Mouse (Mus musculus): ENCODE results near the gene Ablim1. TPM values are rescaled to one million over a fixed set of nuclear protein-coding genes. Genes with fewer than 3 reads are reported as not detected.

Gene Ablim1
- total and polyA plus RNA-seq, 2 experiments: 16.6 to 23.7 TPM

DNA sequence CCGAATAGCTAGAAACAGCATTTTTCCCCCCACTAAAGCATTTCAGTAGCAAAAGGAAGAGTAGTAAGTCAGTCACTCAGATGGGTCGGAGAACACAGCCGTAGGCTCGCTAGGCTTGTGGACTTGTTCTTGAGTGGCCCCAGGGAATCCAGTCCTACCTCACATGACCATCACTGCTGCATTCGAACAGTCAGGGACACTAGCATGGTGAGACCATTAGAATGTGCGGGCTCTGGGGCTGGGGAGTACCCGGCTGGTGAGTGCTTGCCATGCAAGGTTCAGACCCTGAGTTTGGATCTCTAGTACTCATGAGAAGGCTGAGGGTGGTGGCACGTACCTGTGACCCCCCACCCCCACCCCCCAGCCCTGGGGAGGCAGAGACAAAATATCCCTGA, 296.9 kb downstream of the Ablim1 start:
- H3K27me3 ChIP-seq (ENCODE audit: control insufficient read depth, insufficient read depth, low read length): no peaks in the 10 kb centered on the region
- no peak for DNase-seq (ENCODE audit: extremely low read depth, low read depth, low spot score)
- no peaks in the 10 kb centered on the region for H3K79me2 ChIP-seq (ENCODE audit: control insufficient read depth, insufficient read depth, low read length)
- no peak overlapping the region for H3K27ac ChIP-seq (replicated peaks; ENCODE audit: insufficient read depth, low read depth, low read length)
- H3K4me1 ChIP-seq (ENCODE audit: control insufficient read depth, insufficient read depth, low read length): no peaks in the 10 kb centered on the region
- TF ChIP-seq POLR2A (IDR thresholded peaks at IDR 0.05; ENCODE audit: extremely low read depth, insufficient read depth, low read length) (no peak), CTCF (IDR thresholded peaks at IDR 0.05; ENCODE audit: low read depth, low read length) (no peak)
- H3K4me3 ChIP-seq (ENCODE audit: insufficient read depth, low read depth, low read length): no peak overlapping the region
- 79% methylated on average over 8 of the region's 8 CpGs for WGBS
- no peaks in the 10 kb centered on the region for H3K36me3 ChIP-seq (ENCODE audit: control insufficient read depth, insufficient read depth, low read length)
- no peak overlapping the region for H3K9ac ChIP-seq (ENCODE audit: low read depth, low read length)

DNA sequence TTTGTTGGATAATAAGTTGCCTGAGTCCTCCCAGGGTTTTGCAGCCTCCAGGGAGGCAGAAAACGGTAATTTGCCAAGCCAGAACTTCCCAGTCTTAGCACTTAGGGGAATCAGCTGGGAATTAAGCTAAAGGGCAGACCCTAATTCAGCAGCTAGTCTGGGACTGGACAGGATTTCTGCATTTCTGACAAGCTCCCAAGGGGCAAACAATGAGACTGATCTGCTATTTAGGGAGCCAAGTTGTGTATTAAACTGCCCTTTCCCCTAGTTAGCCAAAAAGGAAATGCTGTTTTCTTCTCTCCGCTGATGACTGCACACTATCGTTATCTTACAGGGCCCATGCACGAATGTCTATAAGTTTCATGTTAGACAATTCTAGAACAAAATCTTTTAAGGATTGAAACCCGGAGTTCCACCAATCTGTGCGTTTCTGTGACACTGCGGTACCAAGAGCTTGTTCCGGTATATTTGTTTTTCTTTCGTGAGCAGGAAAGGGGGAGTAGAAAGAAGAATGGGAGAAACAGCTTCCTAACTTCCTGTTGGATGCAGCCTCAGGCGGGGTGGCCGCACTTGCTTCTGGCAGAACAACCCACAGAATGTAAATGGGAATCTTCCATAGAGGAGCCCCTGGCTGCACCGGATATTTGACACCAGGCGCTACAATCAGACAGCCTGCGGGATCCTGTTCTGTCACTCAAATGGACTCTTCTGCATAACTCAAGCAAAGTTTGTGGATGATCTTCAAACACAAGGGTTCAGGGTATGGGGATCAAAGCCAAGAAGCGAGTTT, 297.5 kb downstream of the Ablim1 start:
- 39% methylated on average over 15 of the region's 15 CpGs for WGBS
- Histone ChIP-seq H3K79me2 (ENCODE audit: control insufficient read depth, insufficient read depth, low read length) (no peaks in the 10 kb centered on the region), H3K4me3 (ENCODE audit: insufficient read depth, low read depth, low read length) (no peak overlapping the region), H3K4me1 (ENCODE audit: control insufficient read depth, insufficient read depth, low read length) (no peaks in the 10 kb centered on the region), H3K27me3 (ENCODE audit: control insufficient read depth, insufficient read depth, low read length) (no peaks in the 10 kb centered on the region), H3K36me3 (ENCODE audit: control insufficient read depth, insufficient read depth, low read length) (no peaks in the 10 kb centered on the region), H3K9ac (ENCODE audit: low read depth, low read length) (no peak overlapping the region), H3K27ac (replicated peaks; ENCODE audit: insufficient read depth, low read depth, low read length) (no peak overlapping the region)
- no peak for DNase-seq (ENCODE audit: extremely low read depth, low read depth, low spot score)
- no peak for TF ChIP-seq POLR2A (IDR thresholded peaks at IDR 0.05; ENCODE audit: extremely low read depth, insufficient read depth, low read length)
- TF ChIP-seq CTCF (IDR thresholded peaks at IDR 0.05; ENCODE audit: low read depth, low read length): no peak

DNA sequence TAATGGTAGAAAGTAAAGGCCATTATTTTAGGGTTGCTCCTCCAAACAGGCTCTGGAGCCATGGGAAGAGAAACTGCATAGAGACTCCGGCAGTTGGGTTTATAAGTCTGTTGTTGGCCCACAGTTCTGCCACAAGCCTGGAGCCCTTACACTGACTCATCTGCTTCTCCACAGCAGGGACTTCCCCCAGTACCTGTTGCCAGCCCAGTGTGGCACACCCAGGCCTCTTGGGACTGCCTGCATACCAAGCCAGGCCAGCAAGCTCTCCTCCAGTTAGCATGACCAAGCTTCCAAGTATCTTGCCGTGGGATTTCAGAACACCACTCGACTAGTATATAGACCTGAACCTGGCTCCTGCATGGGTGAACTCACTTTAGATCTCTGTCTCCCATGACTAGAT, 299.9 kb downstream of the Ablim1 start:
- TF ChIP-seq POLR2A (IDR thresholded peaks at IDR 0.05; ENCODE audit: extremely low read depth, insufficient read depth, low read length) (no peak), CTCF (IDR thresholded peaks at IDR 0.05; ENCODE audit: low read depth, low read length) (no peak)
- H3K27me3 ChIP-seq (ENCODE audit: control insufficient read depth, insufficient read depth, low read length): no peaks in the 10 kb centered on the region
- no peak overlapping the region for H3K27ac ChIP-seq (replicated peaks; ENCODE audit: insufficient read depth, low read depth, low read length)
- H3K36me3 ChIP-seq (ENCODE audit: control insufficient read depth, insufficient read depth, low read length): no peaks in the 10 kb centered on the region
- no peak overlapping the region for H3K4me3 ChIP-seq (ENCODE audit: insufficient read depth, low read depth, low read length)
- H3K9ac ChIP-seq (ENCODE audit: low read depth, low read length): no peak overlapping the region
- no peaks in the 10 kb centered on the region for H3K4me1 ChIP-seq (ENCODE audit: control insufficient read depth, insufficient read depth, low read length)
- DNase-seq (ENCODE audit: extremely low read depth, low read depth, low spot score): no peak
- WGBS: 82% methylated on average over 3 of the region's 3 CpGs
- no peaks in the 10 kb centered on the region for H3K79me2 ChIP-seq (ENCODE audit: control insufficient read depth, insufficient read depth, low read length)

DNA sequence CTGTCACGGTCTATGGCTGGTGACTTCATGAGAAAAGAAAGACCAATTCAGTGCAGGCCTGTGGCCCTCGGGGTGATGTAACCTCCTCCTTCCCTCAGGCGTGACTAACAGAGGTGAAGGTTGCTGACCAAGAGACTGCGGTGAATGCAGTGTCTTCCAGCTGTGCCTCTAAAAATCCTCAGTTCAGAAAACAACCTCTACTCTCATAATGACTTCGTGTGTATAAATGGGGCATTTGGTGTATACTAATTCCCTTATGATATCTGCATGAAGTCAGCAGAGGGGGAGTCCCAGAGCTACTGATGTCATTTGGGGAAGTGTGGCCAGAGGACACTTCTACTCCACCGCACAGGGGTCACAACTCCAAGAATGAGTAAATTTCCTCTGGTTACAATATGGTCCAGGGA, 301.4 kb downstream of the Ablim1 start:
- Histone ChIP-seq H3K4me1 (ENCODE audit: control insufficient read depth, insufficient read depth, low read length) (no peaks in the 10 kb centered on the region), H3K79me2 (ENCODE audit: control insufficient read depth, insufficient read depth, low read length) (no peaks in the 10 kb centered on the region), H3K9ac (ENCODE audit: low read depth, low read length) (no peak overlapping the region), H3K27ac (replicated peaks; ENCODE audit: insufficient read depth, low read depth, low read length) (no peak overlapping the region), H3K4me3 (ENCODE audit: insufficient read depth, low read depth, low read length) (no peak overlapping the region), H3K36me3 (ENCODE audit: control insufficient read depth, insufficient read depth, low read length) (no peaks in the 10 kb centered on the region), H3K27me3 (ENCODE audit: control insufficient read depth, insufficient read depth, low read length) (peaks cover under 1% of the 10 kb centered on the region)
- no peak for DNase-seq (ENCODE audit: extremely low read depth, low read depth, low spot score)
- WGBS: 75% methylated on average over 6 of the region's 6 CpGs
- TF ChIP-seq POLR2A (IDR thresholded peaks at IDR 0.05; ENCODE audit: extremely low read depth, insufficient read depth, low read length) (no peak), CTCF (IDR thresholded peaks at IDR 0.05; ENCODE audit: low read depth, low read length) (no peak)

DNA sequence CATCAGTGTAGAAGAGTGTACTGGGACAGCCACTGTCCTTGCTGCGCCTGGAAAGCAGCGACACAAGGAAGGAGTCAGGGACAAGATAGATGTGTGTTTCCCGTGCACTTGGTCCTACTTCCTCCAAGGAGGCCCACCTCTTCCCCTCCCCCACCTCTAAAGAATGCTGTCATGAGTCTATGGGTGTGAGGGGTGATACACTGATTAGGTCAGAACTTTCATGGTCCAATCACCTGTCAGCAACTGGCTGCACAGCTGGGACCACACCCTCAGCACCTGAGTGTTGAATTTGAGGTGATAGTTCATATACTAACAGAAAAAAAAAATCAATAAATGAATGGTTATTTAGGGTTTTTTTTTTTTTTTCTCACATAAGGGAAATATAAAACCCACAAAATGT, 302.7 kb downstream of the Ablim1 start:
- Histone ChIP-seq H3K27me3 (ENCODE audit: control insufficient read depth, insufficient read depth, low read length) (peaks cover 7% of the 10 kb centered on the region), H3K4me3 (ENCODE audit: insufficient read depth, low read depth, low read length) (no peak overlapping the region), H3K4me1 (ENCODE audit: control insufficient read depth, insufficient read depth, low read length) (no peaks in the 10 kb centered on the region), H3K36me3 (ENCODE audit: control insufficient read depth, insufficient read depth, low read length) (no peaks in the 10 kb centered on the region), H3K79me2 (ENCODE audit: control insufficient read depth, insufficient read depth, low read length) (no peaks in the 10 kb centered on the region), H3K9ac (ENCODE audit: low read depth, low read length) (no peak overlapping the region), H3K27ac (replicated peaks; ENCODE audit: insufficient read depth, low read depth, low read length) (no peak overlapping the region)
- 76% methylated on average over 3 of the region's 3 CpGs for WGBS
- no peak for DNase-seq (ENCODE audit: extremely low read depth, low read depth, low spot score)
- TF ChIP-seq POLR2A (IDR thresholded peaks at IDR 0.05; ENCODE audit: extremely low read depth, insufficient read depth, low read length): no peak
- no peak for TF ChIP-seq CTCF (IDR thresholded peaks at IDR 0.05; ENCODE audit: low read depth, low read length)

DNA sequence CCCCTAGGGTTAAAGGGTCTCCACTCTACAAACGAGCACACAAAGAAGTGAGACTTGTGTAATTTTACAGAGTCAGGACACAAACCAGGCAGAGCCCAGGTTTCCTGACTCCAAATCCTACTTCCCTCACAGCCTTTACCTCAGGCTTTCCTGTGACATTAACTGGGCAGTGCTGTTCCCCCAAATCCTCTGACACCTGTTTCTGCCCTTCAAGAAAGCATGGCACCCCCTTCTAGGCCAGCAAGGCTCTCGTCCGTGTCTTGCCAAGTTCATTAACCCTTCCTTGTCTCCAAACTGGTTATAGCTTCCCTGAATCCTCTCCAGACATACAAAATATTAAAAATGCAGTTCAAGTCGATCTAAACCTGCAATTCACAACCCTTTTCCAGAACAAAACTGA, 304.7 kb downstream of the Ablim1 start:
- Histone ChIP-seq H3K9ac (ENCODE audit: low read depth, low read length) (no peak overlapping the region), H3K79me2 (ENCODE audit: control insufficient read depth, insufficient read depth, low read length) (no peaks in the 10 kb centered on the region), H3K4me3 (ENCODE audit: insufficient read depth, low read depth, low read length) (no peak overlapping the region), H3K36me3 (ENCODE audit: control insufficient read depth, insufficient read depth, low read length) (no peaks in the 10 kb centered on the region), H3K27ac (replicated peaks; ENCODE audit: insufficient read depth, low read depth, low read length) (no peak overlapping the region), H3K4me1 (ENCODE audit: control insufficient read depth, insufficient read depth, low read length) (no peaks in the 10 kb centered on the region), H3K27me3 (ENCODE audit: control insufficient read depth, insufficient read depth, low read length) (peaks cover 7% of the 10 kb centered on the region)
- TF ChIP-seq CTCF (IDR thresholded peaks at IDR 0.05; ENCODE audit: low read depth, low read length): no peak
- TF ChIP-seq POLR2A (IDR thresholded peaks at IDR 0.05; ENCODE audit: extremely low read depth, insufficient read depth, low read length): no peak
- no peak for DNase-seq (ENCODE audit: extremely low read depth, low read depth, low spot score)
- WGBS: 47% methylated on average over 4 of the region's 4 CpGs

Measured in liver, adult 2 months (tissue).